Mouse (Mus musculus): ENCODE results near the gene Gjc1. TPM values are rescaled to one million over a fixed set of nuclear protein-coding genes. Genes with fewer than 3 reads are reported as not detected.

Gene Gjc1
- polyA plus RNA-seq (2014; fragmentation: Nextera tagmentation; extraction: Ambion mirVana) = 32.0 and 33.9 TPM in 2 replicates

DNA sequence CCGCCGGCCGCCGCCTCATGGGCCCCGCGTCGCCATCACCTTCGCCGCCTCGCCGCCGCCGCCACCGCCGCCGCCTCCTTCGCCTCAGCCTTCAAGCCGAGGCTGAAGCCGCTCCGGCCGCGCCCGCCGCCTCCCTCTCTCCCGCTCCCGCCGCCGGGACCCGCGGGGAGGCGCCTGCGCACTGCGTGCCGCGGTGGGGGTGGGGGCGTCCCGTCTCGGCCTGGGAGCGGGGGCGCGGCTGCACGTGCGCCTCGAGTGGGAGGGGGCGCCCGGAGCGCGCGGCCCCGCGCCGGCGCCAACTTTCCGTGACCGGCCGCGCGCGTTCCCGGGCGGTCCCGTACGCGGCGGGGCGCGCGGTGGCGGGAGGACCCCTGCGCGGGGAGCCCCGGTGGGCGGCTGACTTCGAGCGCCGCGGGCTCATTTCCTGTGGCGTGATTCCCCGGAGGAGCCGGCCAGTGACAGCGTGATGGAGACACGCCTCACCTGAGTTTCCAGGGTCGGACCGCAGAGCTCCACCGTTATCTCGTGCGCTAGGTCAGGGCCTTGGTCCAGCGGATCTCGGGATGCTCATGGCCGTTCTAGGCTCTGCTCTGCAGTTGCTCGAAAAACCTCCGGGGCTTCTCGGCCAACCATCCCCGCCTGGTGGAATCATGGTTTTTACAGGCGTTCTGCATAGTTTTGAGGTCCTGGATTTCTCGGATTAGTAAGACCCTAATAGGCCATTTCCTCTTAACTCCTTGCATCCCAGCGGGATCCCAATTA is at the start of gene Gjc1:
Gjc1 (minus strand) TSS at position 680 of the 762 bp plus-strand sequence.
- DNase-seq (peak; percentile 91), ATAC-seq (ENCODE audit: low FRiP score, low TSS enrichment) (peak; percentile 87; the same call in 1 of the 2 replicates)
- under 1% methylated on average over 83 of the region's 97 CpGs for WGBS
- Histone ChIP-seq H3K4me3 (replicated peaks; ENCODE audit: low read depth, low read length) (peak within 1 kb of the TSS; percentile 85), H3K9me3 (ENCODE audit: control insufficient read depth, low read length) (no peaks in the 10 kb centered on the region), H3K4me1 (ENCODE audit: control insufficient read depth, insufficient read depth, low read length) (peaks cover 23% of the 10 kb centered on the region), H3K9ac (replicated peaks; ENCODE audit: low read length) (peak within 1 kb of the TSS; percentile 86), H3K27ac (replicated peaks; ENCODE audit: low read depth, low read length) (peak within 1 kb of the TSS; percentile 91), H3K36me3 (ENCODE audit: control insufficient read depth, insufficient read depth, low read length) (no peaks in the 10 kb centered on the region), H3K27me3 (ENCODE audit: control insufficient read depth, insufficient read depth, low read length) (peaks cover 11% of the 10 kb centered on the region; the same call in 1 of the 2 replicates), H3K4me2 (ENCODE audit: low read length) (peak within 1 kb of the TSS; percentile 85)

DNA sequence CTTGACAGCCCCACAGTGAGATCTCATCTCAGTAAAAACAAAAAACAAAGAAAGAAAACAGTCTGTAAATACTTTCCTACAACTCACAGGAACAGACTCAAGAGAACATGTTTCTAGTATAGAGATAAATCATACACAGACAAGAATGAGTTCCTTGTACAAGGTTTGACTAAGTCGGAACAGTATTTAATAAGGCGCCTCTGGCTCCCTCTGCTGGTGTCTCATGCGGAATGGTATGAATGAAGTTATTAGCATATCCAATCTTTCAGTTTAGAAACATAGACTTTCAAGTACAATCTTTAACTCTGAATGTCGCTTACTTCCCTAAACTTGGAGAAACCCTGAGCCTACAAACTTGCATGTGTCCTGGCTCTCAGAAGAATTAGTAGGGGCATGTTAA is 44.8 kb upstream of the Gjc1 start:
- Histone ChIP-seq H3K4me1 (ENCODE audit: control insufficient read depth, insufficient read depth, low read length) (no peaks in the 10 kb centered on the region), H3K9ac (replicated peaks; ENCODE audit: low read length) (no peak overlapping the region), H3K9me3 (ENCODE audit: control insufficient read depth, low read length) (no peaks in the 10 kb centered on the region), H3K4me3 (replicated peaks; ENCODE audit: low read depth, low read length) (no peak overlapping the region), H3K36me3 (ENCODE audit: control insufficient read depth, insufficient read depth, low read length) (peaks cover 91% of the 10 kb centered on the region), H3K27ac (replicated peaks; ENCODE audit: low read depth, low read length) (no peak overlapping the region), H3K4me2 (ENCODE audit: low read length) (no peak overlapping the region), H3K27me3 (ENCODE audit: control insufficient read depth, insufficient read depth, low read length) (no peaks in the 10 kb centered on the region)
- WGBS = 38% methylated on average over 4 of the region's 4 CpGs
- DNase-seq (peak; percentile 95), ATAC-seq (ENCODE audit: low FRiP score, low TSS enrichment) (no peak)

DNA sequence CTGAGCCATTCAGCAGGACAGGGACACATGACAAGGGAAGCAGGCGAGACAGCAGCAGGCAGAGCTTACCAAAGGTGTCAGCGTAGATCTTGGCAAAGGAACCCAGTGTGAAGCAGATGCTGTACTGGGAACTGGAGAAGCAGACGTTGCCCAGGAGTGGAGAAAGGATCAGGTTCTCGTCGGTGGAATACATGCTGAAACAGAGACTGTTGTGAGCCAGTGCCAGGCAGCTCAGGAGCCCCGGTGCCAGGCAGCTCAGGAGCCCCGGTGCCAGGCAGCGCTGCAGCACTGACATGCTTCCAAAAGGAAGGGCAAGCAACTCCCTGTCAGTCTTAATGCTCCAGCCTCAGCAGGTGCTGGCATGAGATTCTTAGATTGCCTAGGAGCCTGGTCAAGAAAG is 40.4 kb upstream of the Gjc1 start:
- 94% methylated on average over 8 of the region's 8 CpGs for WGBS
- no peak for DNase-seq
- H3K9ac ChIP-seq (replicated peaks; ENCODE audit: low read length) = no peak overlapping the region

DNA sequence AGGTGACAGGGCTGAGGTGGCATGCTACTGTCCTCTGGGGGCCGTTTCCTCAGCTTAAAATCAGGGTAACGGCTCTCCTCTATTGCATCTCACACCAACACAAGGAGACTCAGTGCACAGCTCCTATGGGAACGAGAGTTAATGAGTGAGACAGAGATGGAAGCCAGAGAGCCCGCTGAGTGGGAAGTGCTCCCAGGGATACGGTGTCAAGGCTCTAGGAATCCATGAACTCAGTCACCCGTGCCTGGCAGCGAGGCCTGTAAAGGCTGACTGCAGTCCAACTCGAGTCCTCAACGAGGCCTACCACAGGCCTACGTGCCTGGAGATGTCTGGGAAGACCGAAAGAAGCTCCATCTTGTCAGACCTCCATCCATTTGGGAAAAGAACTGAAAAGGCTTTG is 39.5 kb upstream of the Gjc1 start:
- 81% methylated on average over 11 of the region's 11 CpGs for WGBS
- Histone ChIP-seq H3K27me3 (ENCODE audit: control insufficient read depth, insufficient read depth, low read length) (no peaks in the 10 kb centered on the region), H3K27ac (replicated peaks; ENCODE audit: low read depth, low read length) (no peak overlapping the region), H3K4me1 (ENCODE audit: control insufficient read depth, insufficient read depth, low read length) (no peaks in the 10 kb centered on the region), H3K9me3 (ENCODE audit: control insufficient read depth, low read length) (no peaks in the 10 kb centered on the region), H3K36me3 (ENCODE audit: control insufficient read depth, insufficient read depth, low read length) (peaks cover 92% of the 10 kb centered on the region), H3K9ac (replicated peaks; ENCODE audit: low read length) (no peak overlapping the region), H3K4me2 (ENCODE audit: low read length) (no peak overlapping the region), H3K4me3 (replicated peaks; ENCODE audit: low read depth, low read length) (no peak overlapping the region)
- no peak for ATAC-seq (ENCODE audit: low FRiP score, low TSS enrichment)
- DNase-seq = no peak

More for the DNA sequence above, 40.4 kb upstream of the Gjc1 start:
- Histone ChIP-seq H3K36me3 (ENCODE audit: control insufficient read depth, insufficient read depth, low read length) (peaks cover 89% of the 10 kb centered on the region), H3K9me3 (ENCODE audit: control insufficient read depth, low read length) (no peaks in the 10 kb centered on the region), H3K27ac (replicated peaks; ENCODE audit: low read depth, low read length) (no peak overlapping the region), H3K4me1 (ENCODE audit: control insufficient read depth, insufficient read depth, low read length) (no peaks in the 10 kb centered on the region), H3K4me3 (replicated peaks; ENCODE audit: low read depth, low read length) (no peak overlapping the region), H3K27me3 (ENCODE audit: control insufficient read depth, insufficient read depth, low read length) (no peaks in the 10 kb centered on the region), H3K4me2 (ENCODE audit: low read length) (no peak overlapping the region)
- ATAC-seq (ENCODE audit: low FRiP score, low TSS enrichment) = no peak

DNA sequence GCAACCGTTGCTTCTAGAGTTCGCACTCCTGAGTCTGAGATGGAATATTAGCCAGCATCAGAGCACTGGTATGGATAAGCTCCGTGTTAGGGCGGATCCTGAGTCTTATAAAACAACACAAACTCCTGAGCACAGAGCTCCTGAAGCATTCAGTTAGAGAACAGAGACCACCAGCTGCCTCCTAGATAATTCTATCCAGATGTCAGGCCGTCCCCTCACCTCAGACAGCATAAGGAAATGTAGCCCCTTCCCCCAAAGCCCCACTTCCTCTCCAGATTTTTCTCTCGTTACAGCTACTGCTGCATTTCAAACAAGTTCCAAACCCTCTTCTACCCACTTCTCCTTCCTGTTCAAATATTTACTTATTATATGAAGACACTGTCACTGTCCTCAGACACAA is 36.4 kb upstream of the Gjc1 start:
- 94% methylated on average over 6 of the region's 6 CpGs for WGBS
- H3K4me2 ChIP-seq (ENCODE audit: low read length) = no peak overlapping the region
- no peaks in the 10 kb centered on the region for H3K27me3 ChIP-seq (ENCODE audit: control insufficient read depth, insufficient read depth, low read length)
- no peak overlapping the region for H3K27ac ChIP-seq (replicated peaks; ENCODE audit: low read depth, low read length)
- H3K9me3 ChIP-seq (ENCODE audit: control insufficient read depth, low read length) = no peaks in the 10 kb centered on the region
- DNase-seq = no peak
- ATAC-seq (ENCODE audit: low FRiP score, low TSS enrichment) = no peak
- no peaks in the 10 kb centered on the region for H3K4me1 ChIP-seq (ENCODE audit: control insufficient read depth, insufficient read depth, low read length)
- H3K36me3 ChIP-seq (ENCODE audit: control insufficient read depth, insufficient read depth, low read length) = peaks cover 90% of the 10 kb centered on the region
- no peak overlapping the region for H3K9ac ChIP-seq (replicated peaks; ENCODE audit: low read length)
- no peak overlapping the region for H3K4me3 ChIP-seq (replicated peaks; ENCODE audit: low read depth, low read length)

DNA sequence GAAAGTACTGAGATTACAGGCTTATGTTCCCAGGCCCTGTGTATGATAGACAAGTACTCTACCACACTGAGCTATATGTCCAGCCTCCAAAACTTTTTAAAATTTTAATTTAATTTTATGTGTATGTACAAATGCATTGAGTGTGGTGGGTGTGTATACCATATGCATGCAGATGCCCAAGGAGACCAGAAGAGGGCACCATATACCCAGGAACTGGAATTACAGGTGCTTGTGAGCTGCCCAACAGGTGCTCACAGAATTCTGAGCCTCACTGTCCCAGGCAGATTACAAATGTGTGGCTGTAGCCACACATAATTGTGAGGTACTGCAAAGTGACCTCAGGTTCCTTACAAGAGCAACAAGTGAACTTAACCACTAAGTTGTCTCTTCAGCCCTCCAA is 34.3 kb upstream of the Gjc1 start:
- Histone ChIP-seq H3K4me1 (ENCODE audit: control insufficient read depth, insufficient read depth, low read length) (no peaks in the 10 kb centered on the region), H3K4me2 (ENCODE audit: low read length) (no peak overlapping the region), H3K27ac (replicated peaks; ENCODE audit: low read depth, low read length) (no peak overlapping the region), H3K36me3 (ENCODE audit: control insufficient read depth, insufficient read depth, low read length) (peaks cover 89% of the 10 kb centered on the region), H3K27me3 (ENCODE audit: control insufficient read depth, insufficient read depth, low read length) (no peaks in the 10 kb centered on the region), H3K9me3 (ENCODE audit: control insufficient read depth, low read length) (no peaks in the 10 kb centered on the region), H3K4me3 (replicated peaks; ENCODE audit: low read depth, low read length) (no peak overlapping the region), H3K9ac (replicated peaks; ENCODE audit: low read length) (no peak overlapping the region)
- no peak for ATAC-seq (ENCODE audit: low FRiP score, low TSS enrichment)
- peak; percentile 17 for DNase-seq

DNA sequence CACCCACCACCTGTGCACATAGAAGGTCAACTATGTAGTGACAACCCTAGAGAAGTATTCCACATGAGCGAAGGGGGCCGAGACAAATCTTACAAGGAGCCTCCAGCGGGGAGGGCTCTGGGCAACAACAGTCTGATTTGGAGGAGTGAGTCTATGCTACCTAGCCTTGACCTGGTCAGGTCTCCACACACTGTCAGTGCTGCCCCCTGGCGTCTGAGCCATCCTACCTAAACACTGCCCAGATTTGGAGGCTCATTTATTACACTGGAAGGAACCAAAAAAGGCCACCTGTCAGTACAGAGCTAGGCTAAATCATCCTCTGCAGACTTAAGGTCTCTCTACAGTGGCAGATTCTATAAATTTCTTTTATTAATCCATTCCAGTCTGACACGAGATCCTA is 32.4 kb upstream of the Gjc1 start:
- no peak overlapping the region for H3K4me2 ChIP-seq (ENCODE audit: low read length)
- no peak overlapping the region for H3K4me3 ChIP-seq (replicated peaks; ENCODE audit: low read depth, low read length)
- peaks cover 91% of the 10 kb centered on the region for H3K36me3 ChIP-seq (ENCODE audit: control insufficient read depth, insufficient read depth, low read length)
- peak; percentile 75 for DNase-seq
- ATAC-seq (ENCODE audit: low FRiP score, low TSS enrichment) = no peak
- no peaks in the 10 kb centered on the region for H3K4me1 ChIP-seq (ENCODE audit: control insufficient read depth, insufficient read depth, low read length)
- no peaks in the 10 kb centered on the region for H3K9me3 ChIP-seq (ENCODE audit: control insufficient read depth, low read length)
- H3K27me3 ChIP-seq (ENCODE audit: control insufficient read depth, insufficient read depth, low read length) = no peaks in the 10 kb centered on the region
- 75% methylated on average over 5 of the region's 5 CpGs for WGBS
- no peak overlapping the region for H3K9ac ChIP-seq (replicated peaks; ENCODE audit: low read length)
- no peak overlapping the region for H3K27ac ChIP-seq (replicated peaks; ENCODE audit: low read depth, low read length)

DNA sequence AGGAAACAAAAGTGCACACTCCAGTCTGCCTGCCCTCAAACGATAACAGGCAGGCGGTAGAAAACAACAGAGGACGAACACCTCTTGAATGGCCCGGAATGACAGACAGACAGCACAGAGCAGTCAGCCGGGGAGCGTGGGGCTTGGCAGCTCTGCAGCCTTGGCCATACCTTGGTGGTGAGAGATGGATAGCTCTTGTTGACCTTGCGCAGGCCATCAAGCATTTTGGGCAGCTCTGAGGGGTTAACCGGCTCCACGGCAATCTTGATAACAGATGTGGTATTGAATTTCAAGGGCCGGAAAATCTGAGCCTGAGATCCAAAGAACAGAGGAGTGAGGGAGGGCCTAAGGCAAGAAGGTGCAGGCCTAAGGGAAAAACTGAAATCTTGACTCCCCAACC is 26.4 kb upstream of the Gjc1 start:
- no peak overlapping the region for H3K9ac ChIP-seq (replicated peaks; ENCODE audit: low read length)
- 92% methylated on average over 10 of the region's 10 CpGs for WGBS
- peaks cover 98% of the 10 kb centered on the region for H3K36me3 ChIP-seq (ENCODE audit: control insufficient read depth, insufficient read depth, low read length)
- no peaks in the 10 kb centered on the region for H3K9me3 ChIP-seq (ENCODE audit: control insufficient read depth, low read length)
- ATAC-seq (ENCODE audit: low FRiP score, low TSS enrichment) (no peak), DNase-seq (no peak)
- H3K4me1 ChIP-seq (ENCODE audit: control insufficient read depth, insufficient read depth, low read length) = no peaks in the 10 kb centered on the region
- no peaks in the 10 kb centered on the region for H3K27me3 ChIP-seq (ENCODE audit: control insufficient read depth, insufficient read depth, low read length)
- H3K27ac ChIP-seq (replicated peaks; ENCODE audit: low read depth, low read length) = no peak overlapping the region
- no peak overlapping the region for H3K4me2 ChIP-seq (ENCODE audit: low read length)
- H3K4me3 ChIP-seq (replicated peaks; ENCODE audit: low read depth, low read length) = no peak overlapping the region

DNA sequence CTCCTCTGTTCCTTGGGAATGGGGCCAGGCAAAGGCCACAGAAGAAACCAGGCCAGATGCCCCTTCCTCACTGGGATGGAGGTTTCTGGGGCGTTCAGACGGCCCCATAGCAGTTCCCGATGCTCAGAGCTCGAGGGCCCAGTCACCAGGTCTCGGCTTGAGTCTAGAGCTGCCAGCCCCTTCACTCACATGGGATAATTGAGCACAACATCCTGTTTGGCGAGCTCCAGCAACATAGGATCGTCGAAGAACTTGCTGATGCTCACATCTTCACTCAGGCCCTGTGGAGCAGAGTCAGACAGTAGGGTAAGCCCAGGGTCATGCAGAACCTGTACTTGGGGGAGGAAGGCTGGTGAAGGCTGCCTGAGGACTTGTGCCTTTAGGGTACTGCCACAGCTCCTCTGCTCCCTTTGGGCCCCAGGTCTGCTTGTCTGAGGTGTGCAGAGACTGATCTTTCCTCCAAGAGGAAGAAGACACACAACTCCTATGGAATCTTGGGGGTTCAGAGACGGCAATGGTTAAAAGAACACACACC is 19.2 kb upstream of the Gjc1 start:
- no peaks in the 10 kb centered on the region for H3K27me3 ChIP-seq (ENCODE audit: control insufficient read depth, insufficient read depth, low read length)
- no peak for ATAC-seq (ENCODE audit: low FRiP score, low TSS enrichment)
- H3K9me3 ChIP-seq (ENCODE audit: control insufficient read depth, low read length) = no peaks in the 10 kb centered on the region
- 90% methylated on average over 9 of the region's 9 CpGs for WGBS
- no peak overlapping the region for H3K27ac ChIP-seq (replicated peaks; ENCODE audit: low read depth, low read length)
- H3K9ac ChIP-seq (replicated peaks; ENCODE audit: low read length) = no peak overlapping the region
- H3K4me3 ChIP-seq (replicated peaks; ENCODE audit: low read depth, low read length) = no peak overlapping the region
- H3K36me3 ChIP-seq (ENCODE audit: control insufficient read depth, insufficient read depth, low read length) = peaks cover 71% of the 10 kb centered on the region
- H3K4me2 ChIP-seq (ENCODE audit: low read length) = no peak overlapping the region
- DNase-seq = no peak
- no peaks in the 10 kb centered on the region for H3K4me1 ChIP-seq (ENCODE audit: control insufficient read depth, insufficient read depth, low read length)

Data from midbrain, embryonic 14.5 days (tissue).